Mouse (Mus musculus) left cerebral cortex, adult 18-20 months (tissue): ENCODE data around the gene Gcnt7. TPM values are rescaled to one million over a fixed set of nuclear protein-coding genes. Genes with fewer than 3 reads are reported as not detected.

ENCODE experiments used
- DNase-seq, 2 experiments: peaks; one replicate each; pipeline ENCODE4 v3.0.0; 2021 to 2022; ENCODE audit warnings: low spot score in 2 of 2, mixed read lengths in 1 of 2
- total RNA-seq, 2 experiments: library from RNA; stranded (reverse); gene quantifications; 2 replicates each; pipeline ENCODE4 v1.2.3; 2021

Gene Gcnt7
- total RNA-seq, 2 experiments from 2014 or later = not detected

DNA sequence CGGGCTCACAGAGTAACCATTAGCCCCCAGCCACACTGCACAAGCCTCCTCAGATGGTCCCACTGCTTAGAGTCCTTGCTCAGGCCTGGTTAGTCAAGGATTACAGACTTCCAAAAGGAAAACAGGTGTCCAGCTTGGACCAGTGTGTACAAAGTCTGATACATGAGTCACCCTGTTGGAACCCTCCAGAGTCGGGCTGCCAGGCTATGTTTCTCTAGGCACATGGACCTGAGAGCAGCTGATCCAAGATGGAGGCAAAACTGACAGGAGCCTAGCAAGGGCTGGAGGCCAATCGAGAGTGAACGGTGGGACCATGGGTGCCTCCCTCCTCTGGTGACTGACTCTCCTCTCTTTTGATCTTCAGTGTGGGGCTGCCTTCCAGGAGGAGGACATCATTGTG, 4.4 kb upstream of the Gcnt7 start:
- DNase-seq = no peak

GRCm38 (mm10) chr2:172460647-172461046, 2.3 kb upstream of the Gcnt7 start:
- no peak for DNase-seq

DNA sequence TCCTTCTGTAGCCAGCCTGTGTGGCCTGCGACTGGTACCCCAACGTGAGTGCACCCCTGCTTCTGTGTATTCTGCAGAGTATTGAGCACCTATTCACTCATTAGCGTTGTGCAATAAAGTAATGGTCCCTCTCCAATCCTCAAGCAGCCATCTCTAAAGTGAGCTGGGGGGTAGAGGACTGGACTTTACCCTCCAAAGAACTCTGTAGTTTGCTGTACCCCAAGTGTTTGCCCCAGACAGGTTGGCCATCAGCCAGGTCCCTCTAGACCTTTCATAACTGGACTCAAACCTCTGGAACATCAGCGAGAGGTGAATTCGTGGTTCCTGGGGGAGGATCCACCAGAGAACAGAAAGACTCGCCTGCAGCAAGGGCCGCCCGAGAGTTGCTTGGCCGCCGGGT, 5.9 kb downstream of the Gcnt7 start:
- no peak for DNase-seq

DNA sequence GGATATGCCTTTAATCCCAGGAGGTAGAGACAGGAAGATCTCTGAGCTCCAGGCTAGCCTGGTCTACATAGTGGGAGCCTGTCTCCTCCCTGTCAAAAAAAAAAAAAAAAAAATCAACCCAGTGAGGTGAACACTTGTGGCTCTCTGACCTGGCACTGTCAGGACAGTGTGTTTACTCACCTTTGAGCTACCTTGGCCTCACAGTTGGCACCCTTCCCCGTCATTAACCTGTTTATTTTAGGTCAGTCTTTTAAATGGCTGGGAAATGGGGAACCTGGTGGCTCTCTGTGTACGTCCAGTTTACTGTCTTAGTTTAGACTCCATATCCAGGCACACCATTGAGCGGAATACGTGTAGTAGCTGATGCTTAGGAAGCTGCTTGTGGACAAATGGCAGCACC, 6.4 kb downstream of the Gcnt7 start:
- DNase-seq = no peak

GRCm38 (mm10) chr2:172450640-172451039, 7.8 kb downstream of the Gcnt7 start:
- DNase-seq = no peak

- no peak for DNase-seq
These were observed 10.1 kb downstream of the Gcnt7 start for GRCm38 (mm10) chr2:172448329-172448728.

- peak in 1 of 2 experiments; percentile 15 for DNase-seq
These were observed 11.1 kb downstream of the Gcnt7 start for GRCm38 (mm10) chr2:172447317-172447716.

GRCm38 (mm10) chr2:172445617-172446016, 12.8 kb downstream of the Gcnt7 start:
- no peak for DNase-seq

GRCm38 (mm10) chr2:172441176-172441575, 17.2 kb downstream of the Gcnt7 start:
- no peak for DNase-seq

DNA sequence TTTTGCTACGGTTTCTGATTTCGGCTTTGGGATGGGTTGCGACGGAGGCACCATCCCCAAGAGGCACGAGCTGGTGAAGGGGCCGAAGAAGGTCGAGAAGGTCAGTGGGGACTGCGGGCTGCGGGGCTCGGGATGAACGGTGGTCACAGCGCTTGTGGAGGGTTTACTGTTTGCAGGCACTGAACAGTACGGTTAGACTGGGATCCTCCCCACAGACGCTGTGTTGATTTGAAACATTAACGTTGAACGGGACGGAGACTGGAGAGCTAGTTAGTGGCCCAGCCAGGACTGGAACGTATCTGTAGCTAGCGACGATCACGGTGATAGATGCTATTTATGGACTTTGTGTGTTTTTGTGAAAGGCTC, 17.8 kb downstream of the Gcnt7 start:
- no peak for DNase-seq

DNA sequence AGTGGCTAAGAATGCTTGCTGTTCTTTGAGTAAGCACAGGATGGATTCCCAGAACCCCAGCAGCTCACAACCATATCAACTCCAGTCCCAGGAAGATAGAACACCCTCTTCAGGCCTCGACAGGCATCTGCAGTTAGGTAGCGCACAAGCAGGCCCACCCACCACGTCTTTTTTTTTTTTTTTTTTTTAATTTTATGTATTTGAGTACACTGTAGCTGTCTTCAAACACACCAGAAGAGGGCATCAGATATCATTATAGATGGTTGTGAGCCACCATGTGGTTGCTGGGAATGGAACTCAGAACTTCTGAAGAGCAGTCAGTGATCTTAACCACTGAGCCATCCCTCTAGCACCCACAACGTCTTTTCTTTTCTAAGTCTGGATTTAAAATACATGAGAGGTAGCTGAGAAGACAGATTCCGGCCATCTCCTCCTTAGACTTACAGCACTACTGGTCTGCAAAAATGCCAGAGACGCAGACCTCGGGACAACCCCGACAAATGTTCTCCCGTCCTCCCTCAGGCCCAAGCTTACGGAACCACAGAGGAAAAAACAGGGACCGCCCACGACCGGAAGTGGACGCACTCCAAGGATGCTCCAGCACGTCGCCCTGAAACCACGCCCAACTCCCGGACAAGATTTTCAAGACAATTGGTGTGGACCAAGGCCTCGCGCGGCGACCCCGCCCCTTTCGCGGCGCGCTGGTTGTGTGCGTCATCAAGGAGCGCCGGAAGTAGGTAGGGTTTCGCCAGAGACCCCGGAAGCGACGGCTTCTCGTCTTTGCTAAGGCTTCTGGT, 18.4 kb downstream of the Gcnt7 start, which contains the start of gene Rtf2:
TSS of gene Rtf2 (plus strand) at position 714 of the 797 bp plus-strand sequence.
- DNase-seq = peak; percentile 100

- no peak for DNase-seq
These were observed 20.9 kb downstream of the Gcnt7 start for GRCm38 (mm10) chr2:172437371-172437952.

DNA sequence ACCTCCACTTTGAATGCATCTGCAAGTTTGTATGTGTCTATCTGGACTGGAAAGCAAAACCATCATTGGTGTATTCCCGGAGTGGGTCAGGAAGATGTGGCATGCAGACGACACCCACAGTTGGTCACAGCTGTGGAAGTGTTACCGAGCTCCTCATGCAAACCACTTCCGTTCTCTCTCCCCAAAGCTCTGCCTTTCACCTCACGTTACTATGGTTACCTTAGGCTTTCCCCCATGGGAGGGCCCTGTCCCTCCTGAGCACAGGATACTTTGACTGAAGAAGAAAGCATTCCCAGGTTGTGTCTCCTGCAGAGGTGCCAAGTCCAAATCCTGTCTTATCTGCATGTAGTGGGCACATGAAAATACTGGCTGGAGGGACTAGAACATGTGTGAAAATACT, 24.6 kb downstream of the Gcnt7 start:
- no peak for DNase-seq

DNA sequence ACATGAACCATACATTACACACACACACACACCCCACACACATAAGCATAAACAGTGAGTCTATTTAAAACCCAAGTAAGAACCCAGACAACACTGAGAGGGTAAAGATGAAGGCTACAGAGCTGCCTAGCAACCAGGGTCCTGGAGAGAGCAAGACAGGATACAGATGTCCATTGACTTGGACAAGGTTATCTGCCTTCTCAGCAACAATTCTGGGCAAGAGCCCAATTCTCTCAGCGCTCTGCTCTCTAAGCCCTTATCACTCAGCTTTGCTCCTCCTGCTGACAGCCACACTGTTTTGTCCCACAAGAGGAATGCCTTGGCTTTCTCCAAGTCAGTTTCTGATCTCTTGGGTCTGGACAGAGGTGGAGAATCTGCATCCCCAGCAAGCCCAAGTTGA, 27.8 kb downstream of the Gcnt7 start:
- DNase-seq = no peak

- DNase-seq = no peak
These were observed 40.2 kb downstream of the Gcnt7 start for GRCm38 (mm10) chr2:172418208-172418607.

DNA sequence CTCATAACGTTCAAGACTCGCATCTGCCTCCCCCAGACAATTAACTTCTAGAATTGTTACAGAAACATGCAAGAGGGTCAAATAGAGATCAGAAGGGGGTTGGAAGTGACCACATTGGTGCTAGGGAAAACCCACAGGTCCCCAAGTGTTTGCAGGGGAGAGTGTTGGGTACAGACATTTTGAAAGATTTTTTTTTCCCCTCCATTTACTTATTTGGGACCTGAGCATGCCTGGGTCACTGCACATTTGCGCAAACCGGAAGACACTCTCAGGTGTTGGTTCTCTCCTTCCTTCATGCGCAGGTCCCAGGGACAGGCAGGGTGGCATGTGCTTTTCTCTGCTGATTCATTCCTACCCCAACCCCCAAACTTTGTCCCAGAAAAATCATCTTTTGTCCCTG, 41.5 kb downstream of the Gcnt7 start:
- DNase-seq = no peak

GRCm38 (mm10) chr2:172416218-172416617, 42.2 kb downstream of the Gcnt7 start:
- DNase-seq = no peak

GRCm38 (mm10) chr2:172413894-172414293, 44.5 kb downstream of the Gcnt7 start:
- DNase-seq = no peak

GRCm38 (mm10) chr2:172413273-172413672, 45.1 kb downstream of the Gcnt7 start:
- DNase-seq = no peak

GRCm38 (mm10) chr2:172412454-172412853, 45.9 kb downstream of the Gcnt7 start:
- no peak for DNase-seq

DNA sequence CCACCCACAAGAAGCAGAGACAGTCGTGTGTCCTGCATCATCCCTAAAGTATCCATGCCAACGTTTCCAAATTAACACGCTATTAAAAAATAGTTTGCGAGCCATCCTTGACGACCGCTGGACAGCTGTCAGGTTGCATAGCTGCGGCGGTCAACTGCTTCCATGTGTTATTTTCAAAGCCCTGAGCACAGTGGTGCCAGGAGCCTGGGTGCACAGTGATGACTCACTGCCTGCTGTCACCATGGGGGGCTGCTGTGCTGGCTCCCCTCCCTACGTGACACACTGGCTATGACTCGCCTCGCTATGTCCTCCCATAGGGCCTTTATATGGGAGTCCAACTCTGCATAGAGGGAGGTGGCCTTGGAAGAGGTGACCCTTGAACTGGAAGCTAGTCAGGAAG, 47.3 kb downstream of the Gcnt7 start:
- DNase-seq = no peak

DNA sequence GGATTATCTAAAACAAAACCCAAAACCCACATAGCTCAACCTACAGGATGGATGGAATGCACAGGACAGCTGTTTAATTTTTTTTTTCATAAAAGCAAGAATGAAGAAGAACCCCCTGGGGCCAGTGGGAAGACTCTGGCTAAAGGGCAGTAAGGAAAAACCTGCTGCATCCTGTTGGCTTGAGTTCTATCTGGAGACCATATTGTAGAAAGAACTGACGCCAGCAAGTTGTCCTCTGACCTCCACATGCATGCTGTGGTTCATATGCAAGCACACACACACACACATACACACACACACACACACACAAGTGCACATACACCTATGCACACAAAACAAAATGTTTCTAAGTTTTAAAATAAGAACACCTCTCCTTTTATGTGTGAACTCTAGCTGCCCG, 47.7 kb downstream of the Gcnt7 start:
- no peak for DNase-seq

DNA sequence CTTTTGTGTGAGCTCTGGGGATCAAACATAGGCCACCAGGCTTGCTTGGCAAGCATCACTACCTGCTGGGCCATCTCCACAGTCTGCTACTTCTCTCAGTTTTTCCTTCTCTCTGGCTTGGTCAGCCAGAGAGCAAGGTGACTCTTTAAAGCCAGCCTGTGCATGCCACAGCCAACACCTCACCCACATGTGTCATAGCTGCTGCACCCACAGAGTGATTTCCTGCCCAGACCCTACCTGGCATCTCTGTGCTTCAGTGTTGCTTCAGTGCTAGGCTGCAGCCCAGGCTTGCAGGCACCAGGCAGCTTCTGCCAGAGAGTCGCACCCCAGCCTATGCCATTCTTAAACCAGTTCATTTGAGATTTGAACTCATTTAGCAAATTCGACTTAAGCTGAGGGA, 50.9 kb downstream of the Gcnt7 start:
- DNase-seq = no peak
